In the genomic region with DNA sequence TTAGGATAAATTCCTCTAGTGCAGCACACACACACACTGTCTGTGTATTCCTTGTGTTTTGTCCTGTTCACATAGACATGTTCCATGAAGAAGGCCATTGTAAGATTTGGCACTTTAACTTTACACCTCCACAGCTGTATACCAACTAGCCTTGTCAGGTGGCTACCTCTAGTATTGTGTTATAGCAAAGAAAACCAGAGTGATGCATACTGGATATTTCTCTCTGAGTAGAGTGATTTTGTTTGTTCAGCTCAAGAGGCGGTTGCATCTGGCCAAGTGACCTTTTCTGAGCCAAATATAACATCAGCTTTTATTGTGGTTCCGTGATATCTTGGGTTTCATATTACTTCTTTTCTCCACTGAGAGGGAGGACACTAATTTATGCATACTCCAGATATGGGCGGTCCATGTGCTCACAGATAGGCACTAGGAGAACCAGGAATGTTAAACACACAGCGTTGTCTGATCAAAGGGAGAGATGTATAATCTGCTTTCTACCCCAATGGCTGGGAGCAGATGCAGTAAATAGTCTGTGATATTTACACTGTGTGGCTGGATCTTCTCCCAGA, we compare ENCODE assay signal across 30 mouse cellular contexts. TPM values are rescaled to one million over a fixed set of nuclear protein-coding genes. Genes with fewer than 3 reads are reported as not detected.
DNase-seq lines count a peak whose midpoint lies in the region; ATAC-seq and TF ChIP-seq lines count a peak whose summit lies in the region.
"Had no signal": no experiment of that assay in that cellular context is flagged by ENCODE, and none has a peak within 500 bp of the region (broad histone marks: within the 10 kb centered on the region; RNA-seq: fewer than 3 reads in every experiment).

No protein-coding gene starts in this region.

- WGBS in embryonic facial prominence, embryonic 14.5 days = 50% methylated on average over 4 of the region's 4 CpGs
- 77% methylated on average over 4 of the region's 4 CpGs for WGBS in embryonic facial prominence, embryonic 10.5 days
- 44% methylated on average over 4 of the region's 4 CpGs for WGBS in kidney, embryonic 15.5 days
- WGBS in lung, embryonic 15.5 days = 11% methylated on average over 4 of the region's 4 CpGs
- 76% methylated on average over 4 of the region's 4 CpGs for WGBS in forebrain, embryonic 14.5 days

- no peak overlapping the region for H3ac ChIP-seq in myocyte (ENCODE audit: control insufficient read depth, insufficient read length)

- no peaks in the 10 kb centered on the region for H3K9me3 ChIP-seq in embryonic facial prominence, embryonic 14.5 days (ENCODE audit: control insufficient read depth, low read length)
- no peaks in the 10 kb centered on the region for H3K9me3 ChIP-seq in embryonic facial prominence, embryonic 10.5 days
- H3K9me3 ChIP-seq in kidney, embryonic 15.5 days (replicated peaks) = no peaks in the 10 kb centered on the region; the same call in 1 of the 2 replicates
- H3K9me3 ChIP-seq in lung, embryonic 15.5 days = no peaks in the 10 kb centered on the region
- H3K9me3 ChIP-seq in forebrain, embryonic 14.5 days (replicated peaks; ENCODE audit: control insufficient read depth, low read length) = no peaks in the 10 kb centered on the region
- H3K9me3 ChIP-seq: embryonic facial prominence, embryonic 13.5 days; G1E; heart, embryonic 15.5 days; hindbrain, embryonic 13.5 days; limb, embryonic 13.5 days; midbrain, embryonic 12.5 days had no signal

- no peak overlapping the region for H3K27ac ChIP-seq in embryonic facial prominence, embryonic 14.5 days (replicated peaks; ENCODE audit: low read depth, low read length)
- H3K27ac ChIP-seq in embryonic facial prominence, embryonic 10.5 days (replicated peaks) = no peak overlapping the region
- no peak overlapping the region for H3K27ac ChIP-seq in kidney, embryonic 15.5 days
- no peak overlapping the region for H3K27ac ChIP-seq in lung, embryonic 15.5 days
- no peak overlapping the region for H3K27ac ChIP-seq in forebrain, embryonic 14.5 days (ENCODE audit: low read depth, low read length)
- H3K27ac ChIP-seq: embryonic facial prominence, embryonic 13.5 days; heart, embryonic 15.5 days; hindbrain, embryonic 13.5 days; limb, embryonic 13.5 days; midbrain, embryonic 12.5 days had no signal

- no peak overlapping the region for H3K4me3 ChIP-seq in embryonic facial prominence, embryonic 14.5 days (ENCODE audit: low read depth, low read length)
- H3K4me3 ChIP-seq in embryonic facial prominence, embryonic 10.5 days = no peak overlapping the region
- no peak overlapping the region for H3K4me3 ChIP-seq in kidney, embryonic 15.5 days (replicated peaks)
- H3K4me3 ChIP-seq in lung, embryonic 15.5 days = no peak overlapping the region
- H3K4me3 ChIP-seq in myocyte = no peak overlapping the region
- H3K4me3 ChIP-seq in forebrain, embryonic 14.5 days (ENCODE audit: low read depth, low read length) = no peak overlapping the region
- H3K4me3 ChIP-seq: embryonic facial prominence, embryonic 13.5 days; erythroblast, embryonic 14.5 days; heart, embryonic 15.5 days; hindbrain, embryonic 13.5 days; limb, embryonic 13.5 days; midbrain, embryonic 12.5 days had no signal

- no peaks in the 10 kb centered on the region for H3K36me3 ChIP-seq in embryonic facial prominence, embryonic 14.5 days (ENCODE audit: control insufficient read depth, insufficient read depth, low read length)
- H3K36me3 ChIP-seq in embryonic facial prominence, embryonic 10.5 days (replicated peaks) = no peaks in the 10 kb centered on the region
- no peaks in the 10 kb centered on the region for H3K36me3 ChIP-seq in kidney, embryonic 15.5 days
- H3K36me3 ChIP-seq in lung, embryonic 15.5 days = no peaks in the 10 kb centered on the region
- no peaks in the 10 kb centered on the region for H3K36me3 ChIP-seq in myocyte (ENCODE audit: control insufficient read depth, insufficient read depth)
- H3K36me3 ChIP-seq in forebrain, embryonic 14.5 days (ENCODE audit: control insufficient read depth, insufficient read depth, low read length) = no peaks in the 10 kb centered on the region
- H3K36me3 ChIP-seq: embryonic facial prominence, embryonic 13.5 days; G1E; heart, embryonic 15.5 days; hindbrain, embryonic 13.5 days; limb, embryonic 13.5 days; midbrain, embryonic 12.5 days had no signal

- H3K27me3 ChIP-seq in embryonic facial prominence, embryonic 14.5 days (replicated peaks; ENCODE audit: control insufficient read depth, insufficient read depth, low read length) = no peaks in the 10 kb centered on the region
- no peaks in the 10 kb centered on the region for H3K27me3 ChIP-seq in embryonic facial prominence, embryonic 10.5 days (replicated peaks; ENCODE audit: low read depth, poor library complexity, severe bottlenecking)
- H3K27me3 ChIP-seq in kidney, embryonic 15.5 days = no peaks in the 10 kb centered on the region
- no peaks in the 10 kb centered on the region for H3K27me3 ChIP-seq in lung, embryonic 15.5 days
- no peaks in the 10 kb centered on the region for H3K27me3 ChIP-seq in myocyte (ENCODE audit: control insufficient read depth, insufficient read depth, insufficient read length)
- H3K27me3 ChIP-seq in forebrain, embryonic 14.5 days (replicated peaks; ENCODE audit: control insufficient read depth, insufficient read depth, low read length) = no peaks in the 10 kb centered on the region
- H3K27me3 ChIP-seq: embryonic facial prominence, embryonic 13.5 days; heart, embryonic 15.5 days; hindbrain, embryonic 13.5 days; limb, embryonic 13.5 days; midbrain, embryonic 12.5 days had no signal

- DNase-seq in embryonic facial prominence, embryonic 14.5 days (ENCODE audit: low spot score) = peak; percentile 9
- no peak for DNase-seq in embryonic facial prominence, embryonic 10.5 days (ENCODE audit: low spot score)
- no peak for DNase-seq in kidney, adult 9 months
- no peak for DNase-seq in lung, postnatal 4 days
- DNase-seq in forebrain, embryonic 14.5 days (ENCODE audit: low spot score) = no peak
- DNase-seq: adrenal gland, postnatal 14 days; cerebellum, adult 11-12 months; cerebellum, adult 9-11 months; embryo, embryonic 11 days; gastrocnemius, postnatal 10 days; heart, postnatal 36 days; kidney, adult 11 months; kidney, postnatal 4 days; thymus, adult 2 months; thymus, postnatal 36 days had no signal

- TF ChIP-seq POLR2A in myocyte (IDR thresholded peaks at IDR 0.05; ENCODE audit: insufficient read length, low read depth) = no peak

- no peak overlapping the region for H3K4me2 ChIP-seq in embryonic facial prominence, embryonic 14.5 days (ENCODE audit: low read depth, low read length)
- no peak overlapping the region for H3K4me2 ChIP-seq in kidney, embryonic 15.5 days
- no peak overlapping the region for H3K4me2 ChIP-seq in lung, embryonic 15.5 days
- peak overlapping the region; percentile 27 for H3K4me2 ChIP-seq in myocyte (ENCODE audit: low read depth)
- H3K4me2 ChIP-seq in forebrain, embryonic 14.5 days (ENCODE audit: low read length) = no peak overlapping the region
- H3K4me2 ChIP-seq: embryonic facial prominence, embryonic 13.5 days; heart, embryonic 15.5 days; hindbrain, embryonic 13.5 days; limb, embryonic 13.5 days; liver, embryonic 11.5 days; midbrain, embryonic 12.5 days had no signal

- H3K4me1 ChIP-seq in embryonic facial prominence, embryonic 14.5 days (ENCODE audit: control insufficient read depth, insufficient read depth, low read length) = no peaks in the 10 kb centered on the region
- no peaks in the 10 kb centered on the region for H3K4me1 ChIP-seq in embryonic facial prominence, embryonic 10.5 days
- H3K4me1 ChIP-seq in kidney, embryonic 15.5 days = 0 out of 2 replicates have a peak, but pooled peaks cover 3% of the 10 kb centered on the region
- H3K4me1 ChIP-seq in lung, embryonic 15.5 days = peaks cover 6% of the 10 kb centered on the region; the same call in 1 of the 2 replicates
- no peaks in the 10 kb centered on the region for H3K4me1 ChIP-seq in forebrain, embryonic 14.5 days (ENCODE audit: control insufficient read depth, insufficient read depth, low read length)
- H3K4me1 ChIP-seq: embryonic facial prominence, embryonic 13.5 days; heart, embryonic 15.5 days; hindbrain, embryonic 13.5 days; limb, embryonic 13.5 days; midbrain, embryonic 12.5 days had no signal

- peak; percentile 22; the same call in 1 of the 2 replicates for ATAC-seq in embryonic facial prominence, embryonic 14.5 days (ENCODE audit: low read depth)
- ATAC-seq in kidney, embryonic 15.5 days (replicated peaks; ENCODE audit: low FRiP score) = peak; percentile 64; the same call in 1 of the 2 replicates
- peak; percentile 46; the same call in 1 of the 2 replicates for ATAC-seq in lung, embryonic 15.5 days (ENCODE audit: borderline replicate concordance, extremely low read depth, low FRiP score, low TSS enrichment)
- no peak for ATAC-seq in forebrain, embryonic 14.5 days

- no peaks in the 10 kb centered on the region for H3K79me2 ChIP-seq in myocyte (ENCODE audit: control insufficient read depth, insufficient read depth)

- no peak overlapping the region for H3K9ac ChIP-seq in embryonic facial prominence, embryonic 14.5 days (ENCODE audit: low read depth, low read length)
- no peak overlapping the region for H3K9ac ChIP-seq in kidney, embryonic 15.5 days
- no peak overlapping the region for H3K9ac ChIP-seq in lung, embryonic 15.5 days
- no peak overlapping the region for H3K9ac ChIP-seq in forebrain, embryonic 14.5 days (ENCODE audit: low read length)
- H3K9ac ChIP-seq: embryonic facial prominence, embryonic 13.5 days; heart, embryonic 15.5 days; hindbrain, embryonic 13.5 days; limb, embryonic 13.5 days; midbrain, embryonic 12.5 days had no signal

TF ChIP-seq in myocyte, 11 proteins besides CTCF, POLR2A, EP300 and RAD21:
- TF ChIP-seq CEBPB (IDR thresholded peaks at IDR 0.05; ENCODE audit: insufficient read depth, poor library complexity, severe bottlenecking) (no peak), USF1 (IDR thresholded peaks at IDR 0.05; ENCODE audit: low read depth) (no peak)
TF ChIP-seq in myocyte: peak in this region for 0.

RNA-seq across cellular contexts. Expression of gene Tcaf3, which starts 13.5 kb away (rescaled TPM):
- not detected in 2 replicates for polyA plus RNA-seq in embryonic facial prominence, embryonic 14.5 days (2014; fragmentation: Nextera tagmentation; extraction: Ambion mirVana)
- not detected in 2 replicates for polyA plus RNA-seq in embryonic facial prominence, embryonic 10.5 days (2016; fragmentation: Nextera tagmentation; extraction: Ambion mirVana)
- polyA plus RNA-seq in kidney, embryonic 15.5 days (2015; fragmentation: Nextera tagmentation; extraction: Ambion mirVana) = not detected in 2 replicates
- polyA plus RNA-seq in lung, embryonic 15.5 days (2015; fragmentation: Nextera tagmentation; extraction: Ambion mirVana) = not detected in 2 replicates
- polyA plus RNA-seq in myocyte (2012; fragmentation: generic; extraction: Trizol) = not detected
- polyA plus RNA-seq in forebrain, embryonic 14.5 days (2014; fragmentation: Nextera tagmentation; extraction: Ambion mirVana) = not detected in 2 replicates
- polyA plus RNA-seq: embryonic facial prominence, embryonic 13.5 days; erythroblast, embryonic 14.5 days; forebrain, embryonic 11.5 days; G1E; gonadal fat pad, adult 2 months; heart, embryonic 15.5 days; hindbrain, embryonic 13.5 days; limb, embryonic 13.5 days; liver, embryonic 11.5 days; liver, embryonic 16.5 days; midbrain, embryonic 12.5 days; neural tube, embryonic 14.5 days; thymus, adult 2 months had no signal

RNA-seq across cellular contexts. Expression of gene Tcaf2, which starts 34.0 kb away (rescaled TPM):
- polyA plus RNA-seq in embryonic facial prominence, embryonic 14.5 days (2014; fragmentation: Nextera tagmentation; extraction: Ambion mirVana) = 2.3 and 2.5 TPM in 2 replicates
- polyA plus RNA-seq in embryonic facial prominence, embryonic 10.5 days (2016; fragmentation: Nextera tagmentation; extraction: Ambion mirVana) = 4.3 and 4.6 TPM in 2 replicates
- polyA plus RNA-seq in kidney, embryonic 15.5 days (2015; fragmentation: Nextera tagmentation; extraction: Ambion mirVana) = 5.2 and 5.8 TPM in 2 replicates
- 9.0 TPM in 2 replicates for polyA plus RNA-seq in lung, embryonic 15.5 days (2015; fragmentation: Nextera tagmentation; extraction: Ambion mirVana)
- polyA plus RNA-seq in myocyte (2012; fragmentation: generic; extraction: Trizol) = 4.3 TPM
- polyA plus RNA-seq in forebrain, embryonic 14.5 days (2014; fragmentation: Nextera tagmentation; extraction: Ambion mirVana) = 0.55 and 0.63 TPM in 2 replicates
- polyA plus RNA-seq: erythroblast, embryonic 14.5 days; G1E had no signal
